Mouse (Mus musculus): ENCODE results near the gene Nol12. TPM values are rescaled to one million over a fixed set of nuclear protein-coding genes. Genes with fewer than 3 reads are reported as not detected.

The Nol12 gene
- total and polyA plus RNA-seq, 3 experiments, result 13.7 to 91.1 (median 33.2) TPM

DNA sequence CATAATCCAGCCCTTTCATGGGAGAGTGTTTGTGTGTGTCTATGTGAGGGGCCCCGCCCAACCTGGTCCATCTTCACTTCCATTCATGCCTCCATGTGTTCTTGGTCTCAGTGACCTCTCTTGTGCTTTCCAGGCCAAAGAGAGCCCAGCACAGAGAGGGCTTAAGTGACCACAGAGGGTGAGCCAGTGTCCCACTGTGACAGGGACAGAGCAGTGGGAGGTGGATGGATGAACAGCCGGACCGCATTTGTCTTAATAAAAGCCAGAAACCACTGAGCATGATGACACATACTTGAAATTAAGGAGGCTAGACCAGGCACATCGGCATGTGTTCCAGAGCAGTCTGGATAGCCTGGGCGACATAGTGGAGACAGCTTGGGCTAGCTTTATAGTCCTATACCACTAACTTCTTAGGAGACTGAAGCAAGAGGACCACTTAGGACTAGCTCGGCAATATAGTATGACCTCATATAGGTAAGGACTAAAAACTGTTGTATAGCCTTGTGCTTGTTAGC lies 4.5 kb upstream of the Nol12 start:
- H3K27me3 ChIP-seq (replicated peaks), result no peaks in the 10 kb centered on the region
- H3K9ac ChIP-seq (ENCODE audit: insufficient read depth, low read depth), result no peak overlapping the region
- peaks cover 12 to 25% of the 10 kb centered on the region in 2 experiments for H3K36me3 ChIP-seq (replicated peaks in 1 of 2; ENCODE audit: control insufficient read depth in 1 of 2, insufficient read depth in 1 of 2, low read length in 1 of 2)
- no peak overlapping the region for H3K4me3 ChIP-seq (replicated peaks in 1 of 3; ENCODE audit: low read depth in 2 of 3, low read length in 2 of 3, poor library complexity in 1 of 3)
- H3K79me2 ChIP-seq (replicated peaks; ENCODE audit: control insufficient read depth, extremely low read depth, insufficient read depth, poor library complexity, severe bottlenecking), result peaks cover 4% of the 10 kb centered on the region; the same call in 1 of the 2 replicates
- H3K9me3 ChIP-seq (replicated peaks; ENCODE audit: low read length), result no peaks in the 10 kb centered on the region
- TF ChIP-seq POLR2AphosphoS2 (IDR thresholded peaks at IDR 0.05; ENCODE audit: low read depth, low read length) (no peak), SIN3A (IDR thresholded peaks at IDR 0.05; ENCODE audit: low read length) (no peak), UBTF (IDR thresholded peaks at IDR 0.05; ENCODE audit: low read depth, low read length) (no peak), ETS1 (conservative IDR thresholded peaks at IDR 0.05; ENCODE audit: low read depth, low read length) (no peak)
- dilution Hi-C loops (cut with MboI; ENCODE audit: extremely low pct_ligation_motif_present, extremely low pct_unique_long_range_greater_than_20kb, low sequenced_read_pairs), result no loop called here
- 0 out of 2 replicates have a peak overlapping the region, but pooled peaks have one; percentile 22 for H3K27ac ChIP-seq (ENCODE audit: insufficient read depth, low read depth)
- no peak for DNase-seq (ENCODE audit: extremely low read depth)
- in situ Hi-C loops (cut with MboI; ENCODE audit: low pct_ligation_motif_present, low pct_unique_long_range_greater_than_20kb, low sequenced_read_pairs), result no loop called here
- H3K4me2 ChIP-seq (ENCODE audit: insufficient read depth, low read depth, poor library complexity, severe bottlenecking), result no peak overlapping the region
- peaks cover 9 to 41% of the 10 kb centered on the region in 2 experiments; a peak in 3 of 4 replicates for H3K4me1 ChIP-seq (ENCODE audit: control insufficient read depth in 1 of 2, insufficient read depth in 2 of 2)

- H3K36me3 ChIP-seq (replicated peaks in 1 of 2; ENCODE audit: control insufficient read depth in 1 of 2, insufficient read depth in 1 of 2, low read length in 1 of 2), result peaks cover 12 to 25% of the 10 kb centered on the region in 2 experiments
- DNase-seq (ENCODE audit: extremely low read depth), result no peak
- no peak overlapping the region for H3K4me2 ChIP-seq (ENCODE audit: insufficient read depth, low read depth, poor library complexity, severe bottlenecking)
- in situ Hi-C loops (cut with MboI; ENCODE audit: low pct_ligation_motif_present, low pct_unique_long_range_greater_than_20kb, low sequenced_read_pairs) (no loop called here), dilution Hi-C loops (cut with MboI; ENCODE audit: extremely low pct_ligation_motif_present, extremely low pct_unique_long_range_greater_than_20kb, low sequenced_read_pairs) (no loop called here)
- H3K27ac ChIP-seq (ENCODE audit: insufficient read depth, low read depth), result peak overlapping the region; percentile 18; the same call in 1 of the 2 replicates
- peaks cover 4 to 37% of the 10 kb centered on the region in 2 experiments for H3K4me1 ChIP-seq (ENCODE audit: control insufficient read depth in 1 of 2, insufficient read depth in 2 of 2)
- H3K9ac ChIP-seq (ENCODE audit: insufficient read depth, low read depth), result no peak overlapping the region
- H3K79me2 ChIP-seq (replicated peaks; ENCODE audit: control insufficient read depth, extremely low read depth, insufficient read depth, poor library complexity, severe bottlenecking), result peaks cover 11% of the 10 kb centered on the region; the same call in 1 of the 2 replicates
- no peaks in the 10 kb centered on the region for H3K27me3 ChIP-seq (replicated peaks)
- no peaks in the 10 kb centered on the region for H3K9me3 ChIP-seq (replicated peaks; ENCODE audit: low read length)
- TF ChIP-seq ZMIZ1 (IDR thresholded peaks at IDR 0.05; ENCODE audit: low read depth, low read length), result 0 out of 2 replicates have a peak, but pooled peaks have one; percentile 7
- TF ChIP-seq E2F4 (IDR thresholded peaks at IDR 0.05; ENCODE audit: insufficient replicate concordance, low read depth, low read length), result no peak
- TF ChIP-seq NRF1 (IDR thresholded peaks at IDR 0.05; ENCODE audit: low read depth, low read length), result no peak
- TF ChIP-seq PAX5 (IDR thresholded peaks at IDR 0.05; ENCODE audit: low read length), result no peak
- no peak for TF ChIP-seq UBTF (IDR thresholded peaks at IDR 0.05; ENCODE audit: low read depth, low read length)
- peak; percentile 64; the same call in 1 of the 2 replicates for TF ChIP-seq POLR2AphosphoS2 (IDR thresholded peaks at IDR 0.05; ENCODE audit: low read depth, low read length)
- TF ChIP-seq JUND (conservative IDR thresholded peaks at IDR 0.05; ENCODE audit: low read depth, low read length), result no peak
- no peak overlapping the region for H3K4me3 ChIP-seq (replicated peaks in 1 of 3; ENCODE audit: low read depth in 2 of 3, low read length in 2 of 3, poor library complexity in 1 of 3)
Observed at GRCm38 (mm10) chr15:78930801-78931426, 3.8 kb upstream of the Nol12 start.

DNA sequence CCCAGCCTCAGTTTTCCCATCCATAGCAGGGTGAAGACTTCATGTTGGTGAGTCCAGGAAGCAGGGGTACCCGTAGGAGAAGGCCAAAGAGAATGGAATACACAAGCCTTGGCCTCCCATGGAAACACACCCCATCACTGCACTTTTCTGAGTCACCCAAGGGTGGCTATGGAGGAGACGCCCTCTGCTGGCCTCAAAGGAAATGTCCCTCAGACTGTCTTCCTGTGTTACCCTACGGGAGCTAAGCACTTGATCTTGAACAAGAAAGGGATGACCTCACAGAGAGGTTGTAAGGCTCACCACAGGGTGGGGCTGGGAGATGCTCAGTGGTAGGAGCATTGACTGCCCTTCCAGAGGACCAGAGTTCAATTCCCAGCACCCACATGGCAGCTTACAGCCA lies 3.2 kb upstream of the Nol12 start:
- in situ Hi-C loops (cut with MboI; ENCODE audit: low pct_ligation_motif_present, low pct_unique_long_range_greater_than_20kb, low sequenced_read_pairs), result no loop called here
- H3K79me2 ChIP-seq (replicated peaks; ENCODE audit: control insufficient read depth, extremely low read depth, insufficient read depth, poor library complexity, severe bottlenecking), result peaks cover 16% of the 10 kb centered on the region; the same call in 1 of the 2 replicates
- H3K4me1 ChIP-seq (ENCODE audit: control insufficient read depth in 1 of 2, insufficient read depth in 2 of 2), result peaks cover 8 to 40% of the 10 kb centered on the region in 2 experiments
- no peak overlapping the region for H3K4me2 ChIP-seq (ENCODE audit: insufficient read depth, low read depth, poor library complexity, severe bottlenecking)
- H3K36me3 ChIP-seq (replicated peaks in 1 of 2; ENCODE audit: control insufficient read depth in 1 of 2, insufficient read depth in 1 of 2, low read length in 1 of 2), result peaks cover 14 to 31% of the 10 kb centered on the region in 2 experiments
- no peak overlapping the region for H3K4me3 ChIP-seq (replicated peaks in 1 of 3; ENCODE audit: low read depth in 2 of 3, low read length in 2 of 3, poor library complexity in 1 of 3)
- dilution Hi-C loops (cut with MboI; ENCODE audit: extremely low pct_ligation_motif_present, extremely low pct_unique_long_range_greater_than_20kb, low sequenced_read_pairs), result no loop called here
- H3K9me3 ChIP-seq (replicated peaks; ENCODE audit: low read length), result no peaks in the 10 kb centered on the region
- peak; percentile 90 for DNase-seq (ENCODE audit: extremely low read depth)
- H3K27ac ChIP-seq (ENCODE audit: insufficient read depth, low read depth), result no peak overlapping the region
- no peaks in the 10 kb centered on the region for H3K27me3 ChIP-seq (replicated peaks)
- no peak overlapping the region for H3K9ac ChIP-seq (ENCODE audit: insufficient read depth, low read depth)
- no peak; the same call in 1 of the 2 replicates for TF ChIP-seq ZC3H11A (IDR thresholded peaks at IDR 0.05; ENCODE audit: low read depth, low read length)
- no peak for TF ChIP-seq IRF4 (IDR thresholded peaks at IDR 0.05; ENCODE audit: low read depth, low read length)
- no peak for TF ChIP-seq POLR2A (IDR thresholded peaks at IDR 0.05; ENCODE audit: low read depth, low read length)
- no peak; the same call in 1 of the 2 replicates for TF ChIP-seq SIN3A (IDR thresholded peaks at IDR 0.05; ENCODE audit: low read length)
- TF ChIP-seq MAFK (IDR thresholded peaks at IDR 0.05; ENCODE audit: insufficient replicate concordance, low read length), result no peak
- no peak for TF ChIP-seq E2F4 (IDR thresholded peaks at IDR 0.05; ENCODE audit: insufficient replicate concordance, low read depth, low read length)
- no peak for TF ChIP-seq USF2 (conservative IDR thresholded peaks at IDR 0.05; ENCODE audit: low read depth, low read length)
- peak; percentile 90 for TF ChIP-seq SMC3 (IDR thresholded peaks at IDR 0.05; ENCODE audit: low read depth, low read length)
- TF ChIP-seq RAD21 (IDR thresholded peaks at IDR 0.05; ENCODE audit: low read depth, low read length), result peak; percentile 73
- TF ChIP-seq ZMIZ1 (IDR thresholded peaks at IDR 0.05; ENCODE audit: low read depth, low read length), result 0 out of 2 replicates have a peak, but pooled peaks have one; percentile 12
- peak; percentile 10; the same call in 1 of the 2 replicates for TF ChIP-seq BHLHE40 (IDR thresholded peaks at IDR 0.05; ENCODE audit: low read depth, low read length)
- no peak for TF ChIP-seq MEF2A (IDR thresholded peaks at IDR 0.05; ENCODE audit: borderline replicate concordance, low read depth, low read length)
- TF ChIP-seq CHD2 (IDR thresholded peaks at IDR 0.05; ENCODE audit: low read length), result no peak
- TF ChIP-seq POLR2AphosphoS2 (IDR thresholded peaks at IDR 0.05; ENCODE audit: low read depth, low read length), result no peak
- TF ChIP-seq CHD1 (IDR thresholded peaks at IDR 0.05; ENCODE audit: low read depth, low read length), result no peak
- TF ChIP-seq ZKSCAN1 (IDR thresholded peaks at IDR 0.05; ENCODE audit: borderline replicate concordance, low read depth, low read length), result no peak
- TF ChIP-seq MXI1 (IDR thresholded peaks at IDR 0.05; ENCODE audit: low read depth, low read length), result no peak
- TF ChIP-seq ELF1 (IDR thresholded peaks at IDR 0.05; ENCODE audit: low read depth, low read length), result peak; percentile 41
